Mouse (Mus musculus) layer of hippocampus, adult 18-20 months (tissue): ENCODE measurements at regions not wholly inside any gene's neighbourhood (a gene's known extent, or its start where the extent isn't known, plus 50 kb on each side); places are given as distances from the start of the nearest gene placed in this dataset.
"Not testable (repeated sequence)": the region's sequence is repeated elsewhere in the genome, so short reads cannot be mapped to it uniquely, and the experiment has no call there.

Experiments
- DNase-seq, 2 experiments: peaks; one replicate each; pipeline ENCODE4 v3.0.0; 2022; ENCODE audit warnings: low spot score in 2 of 2

DNA sequence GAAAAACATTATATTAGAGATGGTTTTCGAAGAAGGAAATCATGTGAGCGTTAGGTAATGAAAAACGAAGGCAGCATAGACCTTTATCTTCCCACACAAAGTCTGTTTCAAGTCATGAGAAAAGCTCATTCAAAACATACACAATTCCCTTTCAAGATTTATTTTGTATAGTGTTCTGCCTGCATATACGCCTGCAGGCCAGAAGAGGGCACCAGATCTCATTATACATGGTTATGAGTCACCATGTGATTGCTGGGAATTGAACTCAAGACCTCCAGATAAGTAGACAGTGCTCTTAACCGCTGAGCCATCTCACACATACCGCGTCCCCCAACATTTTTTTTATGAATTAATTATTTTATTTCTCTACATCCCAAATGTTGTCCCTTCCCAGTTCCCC lies 578.3 kb upstream of the Ccdc54 start:
- DNase-seq: no peak

- DNase-seq: no peak
Observed at GRCm38 (mm10) chr16:51160768-51161167, 569.8 kb upstream of the Ccdc54 start.

- DNase-seq: no peak
Observed at GRCm38 (mm10) chr16:51138575-51138974, 547.6 kb upstream of the Ccdc54 start.

DNA sequence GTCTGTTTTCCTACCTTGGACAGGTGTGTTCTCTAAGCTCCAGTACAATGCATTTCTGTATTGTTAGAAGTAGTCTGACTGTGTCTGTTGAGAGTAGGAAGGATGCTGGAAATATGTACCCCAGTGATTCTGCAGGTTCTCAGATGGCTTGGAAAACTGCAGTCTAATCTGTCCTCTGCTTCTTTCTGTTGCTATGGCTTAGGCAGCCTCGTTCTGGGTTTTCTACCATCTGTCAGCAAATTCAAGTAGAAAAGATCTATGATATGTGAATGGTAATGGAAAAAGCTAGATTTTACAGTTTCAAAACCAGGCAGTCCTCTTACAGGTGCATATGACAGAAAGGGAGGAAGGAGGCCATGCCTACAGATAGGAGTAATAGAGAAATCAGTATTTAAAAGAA lies 528.9 kb upstream of the Ccdc54 start:
- DNase-seq: peak; percentile 70 to 83

- DNase-seq: no peak
Observed at GRCm38 (mm10) chr16:51118365-51118764, 527.4 kb upstream of the Ccdc54 start.

DNA sequence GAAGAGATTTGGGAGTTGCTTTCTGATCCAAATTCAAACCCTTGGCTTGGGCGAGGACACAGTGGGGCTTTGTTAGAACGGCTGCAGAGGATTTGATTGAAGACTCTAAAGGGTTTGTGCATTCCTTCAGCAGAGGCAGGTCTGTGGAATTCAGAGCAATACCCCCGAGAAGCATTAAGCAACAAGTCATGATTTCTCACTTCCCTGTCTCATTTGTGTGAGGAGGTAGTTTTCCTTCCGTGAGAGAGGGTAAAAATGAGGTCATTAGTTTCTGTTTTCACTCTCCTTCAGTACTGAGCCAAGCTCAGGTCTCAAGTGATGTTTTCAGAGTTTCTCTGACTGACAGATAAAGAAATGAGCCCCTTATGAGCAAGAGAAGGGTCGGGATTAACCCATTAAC lies 526.9 kb upstream of the Ccdc54 start:
- no peak for DNase-seq

- DNase-seq: no peak
Observed at GRCm38 (mm10) chr16:51109864-51110263, 518.9 kb upstream of the Ccdc54 start.

DNA sequence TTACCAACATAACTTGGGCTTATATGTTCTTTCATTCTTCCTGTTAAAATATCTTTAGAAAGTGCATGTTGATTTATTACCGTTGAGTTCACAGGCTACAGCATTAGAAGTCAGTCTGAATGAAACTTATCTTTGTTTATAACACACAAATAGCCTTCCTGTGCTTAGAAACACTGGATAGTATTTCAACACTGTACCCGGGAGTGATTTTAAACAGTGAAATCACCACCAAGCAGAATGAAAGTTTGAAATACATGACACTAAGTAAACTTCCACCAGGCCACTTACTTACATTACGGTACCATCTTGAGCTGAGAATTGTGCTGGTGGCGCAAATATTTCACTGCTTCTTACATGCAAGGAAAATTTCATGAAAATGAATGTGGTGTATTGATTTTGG lies 516.5 kb upstream of the Ccdc54 start:
- no peak for DNase-seq

DNA sequence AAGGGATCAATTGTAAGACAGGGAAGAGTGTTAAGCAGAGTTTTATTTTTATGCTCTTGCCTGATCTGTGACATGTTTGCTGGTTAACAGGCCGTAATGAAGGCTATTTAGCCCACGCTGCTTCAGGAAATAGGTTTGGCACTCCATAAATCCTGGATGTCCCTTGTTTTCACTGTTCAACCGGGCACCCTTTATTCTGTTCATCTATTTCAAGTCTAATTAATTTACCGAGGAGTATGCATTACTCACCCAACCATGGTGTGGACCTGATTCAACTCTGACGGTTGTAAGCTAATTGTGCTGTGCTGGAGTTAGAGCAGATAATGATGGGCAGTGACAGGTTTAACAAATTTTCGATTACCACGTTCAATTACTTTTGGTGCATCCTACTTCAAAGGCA lies 495.6 kb upstream of the Ccdc54 start:
- no peak for DNase-seq

GRCm38 (mm10) chr16:51080146-51080545 lies 489.2 kb upstream of the Ccdc54 start:
- no peak for DNase-seq

GRCm38 (mm10) chr16:51048650-51049049 lies 457.7 kb upstream of the Ccdc54 start:
- no peak for DNase-seq

DNA sequence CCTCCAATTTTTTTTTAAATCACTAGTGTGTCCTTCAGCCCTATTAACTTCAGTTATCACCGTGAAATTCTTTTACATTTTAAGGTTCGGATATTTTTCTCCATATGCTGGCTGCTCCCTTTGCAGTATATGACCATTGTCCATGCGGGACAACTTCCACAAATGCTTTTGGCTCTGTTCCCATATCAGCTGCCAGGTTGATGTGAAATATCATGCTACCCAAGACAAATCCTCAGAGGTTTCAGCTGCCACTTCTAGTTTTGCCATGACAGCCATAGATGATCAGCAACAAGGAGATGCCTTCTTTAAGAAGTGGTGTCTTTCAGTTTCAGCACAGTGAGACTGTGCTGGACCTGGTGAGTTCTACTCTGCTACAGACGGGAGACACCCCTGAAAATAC lies 457.2 kb upstream of the Ccdc54 start:
- no peak for DNase-seq

DNA sequence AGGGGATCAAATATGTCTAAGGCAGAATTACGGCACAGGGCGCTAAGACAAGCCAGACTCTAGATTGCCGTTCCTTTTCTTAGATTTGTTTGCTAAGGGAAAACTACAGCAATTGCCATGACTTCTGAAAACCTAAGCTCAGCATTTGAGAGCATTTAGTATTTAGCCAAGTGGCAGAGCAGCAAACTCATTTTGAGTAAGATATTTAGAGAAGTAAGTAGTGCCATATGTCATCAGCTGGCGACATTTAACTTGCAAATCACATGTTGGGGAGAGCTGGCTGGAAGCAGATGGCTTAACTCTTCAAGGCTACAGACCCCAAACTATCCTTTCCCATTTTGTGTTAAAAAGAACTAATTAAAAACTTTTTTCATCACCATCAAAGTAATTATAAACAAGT lies 450.4 kb upstream of the Ccdc54 start:
- peak; percentile 6 to 61 for DNase-seq

- no peak for DNase-seq
Observed at GRCm38 (mm10) chr16:51002876-51003275, 411.9 kb upstream of the Ccdc54 start.

GRCm38 (mm10) chr16:50964395-50964794 lies 373.4 kb upstream of the Ccdc54 start:
- no peak for DNase-seq

GRCm38 (mm10) chr16:50944091-50944490 lies 353.1 kb upstream of the Ccdc54 start:
- no peak for DNase-seq

- not testable (repeated sequence) for DNase-seq
Observed at GRCm38 (mm10) chr16:50943581-50943980, 352.6 kb upstream of the Ccdc54 start.

DNA sequence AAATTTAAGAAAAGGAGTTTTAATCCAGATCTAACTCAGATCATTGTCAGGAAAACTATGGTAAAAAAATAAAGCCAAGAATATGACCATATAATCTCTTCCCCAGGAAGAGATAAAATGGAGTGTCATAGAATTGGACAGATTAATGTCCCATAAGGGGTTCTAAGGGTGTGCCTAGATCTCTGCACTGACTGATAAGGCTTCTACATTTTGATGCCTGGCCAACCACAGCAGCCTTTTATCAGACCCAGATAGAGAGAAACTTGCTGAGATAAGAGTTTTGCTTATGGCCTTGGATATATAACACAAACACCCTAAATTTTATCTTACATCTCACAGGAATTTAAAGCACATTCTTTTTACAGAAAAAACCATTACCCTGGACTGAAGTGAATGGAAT lies 351.3 kb upstream of the Ccdc54 start:
- no peak for DNase-seq

DNA sequence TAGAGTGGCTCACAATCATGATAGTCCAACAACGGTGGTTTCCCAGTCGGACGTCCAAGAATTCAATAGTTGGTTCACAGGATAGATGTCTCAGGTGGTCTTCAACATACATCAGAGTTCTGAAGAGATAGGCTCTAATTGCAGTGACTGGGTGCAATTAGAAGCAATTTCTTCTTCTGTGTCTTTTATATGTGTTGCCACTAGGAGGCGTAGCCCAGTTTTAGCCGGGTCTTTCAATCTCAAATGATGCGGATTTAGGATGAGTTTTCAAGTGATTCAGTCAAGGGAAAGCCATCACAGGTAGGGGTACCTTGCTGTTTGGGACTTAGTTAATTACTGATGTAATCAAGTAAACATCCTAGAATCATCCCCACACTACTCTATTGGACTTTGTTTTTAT lies 348.4 kb upstream of the Ccdc54 start:
- DNase-seq: no peak

DNA sequence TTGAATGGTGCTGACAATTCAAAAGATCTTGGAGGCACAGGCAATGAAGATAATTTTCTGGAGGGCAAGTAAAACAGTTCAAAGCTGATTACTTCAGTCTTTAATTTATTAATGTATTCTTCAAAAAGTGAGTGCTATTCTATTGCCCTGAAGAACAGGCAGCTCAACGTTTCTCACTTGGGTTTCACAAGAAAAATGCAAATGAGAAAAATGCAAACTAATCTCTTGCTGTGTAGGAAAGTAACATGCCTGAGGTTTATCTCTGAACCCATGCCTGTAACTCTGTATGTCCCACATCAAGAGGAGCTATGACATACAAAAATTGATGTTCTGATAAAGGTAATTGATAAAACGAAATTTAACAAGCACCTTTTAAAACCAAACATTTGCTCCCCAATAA lies 316.8 kb upstream of the Ccdc54 start:
- no peak for DNase-seq

DNA sequence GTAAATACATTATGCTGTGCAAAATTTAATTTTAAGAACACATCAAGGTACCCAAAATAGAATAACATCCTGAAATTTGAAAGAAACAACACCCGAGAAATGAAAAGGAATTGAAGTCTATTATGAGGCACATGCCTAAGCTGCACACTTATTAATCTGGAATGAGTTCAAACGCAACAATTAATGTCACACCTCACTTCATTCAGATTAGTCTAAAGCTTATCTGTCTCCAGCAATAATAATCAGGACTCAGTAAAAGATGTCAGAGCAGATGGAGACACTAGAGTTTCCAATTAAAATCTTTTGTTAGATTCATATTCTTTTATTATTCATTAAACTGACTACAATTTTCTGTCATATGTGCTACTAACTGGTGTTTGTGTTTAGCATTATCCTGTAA lies 308.2 kb upstream of the Ccdc54 start:
- no peak for DNase-seq

DNA sequence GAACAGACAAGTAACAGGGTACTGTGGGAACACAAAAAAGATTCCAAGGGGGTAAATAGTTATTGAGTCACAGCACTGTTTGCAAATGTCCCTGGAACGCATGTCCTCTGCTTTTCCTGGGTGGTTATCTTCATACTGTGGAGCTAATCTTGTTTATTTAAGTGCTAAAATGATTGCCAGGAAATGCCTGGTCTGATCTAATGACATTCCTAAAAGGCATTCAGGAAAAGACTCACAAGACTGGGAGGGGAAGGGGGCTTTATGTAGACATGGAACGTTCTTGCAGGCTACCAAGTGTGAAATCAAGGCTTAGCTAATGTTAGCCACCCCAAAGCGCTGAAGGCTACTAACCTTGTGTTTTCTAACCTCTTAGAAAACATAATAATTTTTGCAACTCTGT lies 287.0 kb upstream of the Ccdc54 start:
- DNase-seq: no peak

DNA sequence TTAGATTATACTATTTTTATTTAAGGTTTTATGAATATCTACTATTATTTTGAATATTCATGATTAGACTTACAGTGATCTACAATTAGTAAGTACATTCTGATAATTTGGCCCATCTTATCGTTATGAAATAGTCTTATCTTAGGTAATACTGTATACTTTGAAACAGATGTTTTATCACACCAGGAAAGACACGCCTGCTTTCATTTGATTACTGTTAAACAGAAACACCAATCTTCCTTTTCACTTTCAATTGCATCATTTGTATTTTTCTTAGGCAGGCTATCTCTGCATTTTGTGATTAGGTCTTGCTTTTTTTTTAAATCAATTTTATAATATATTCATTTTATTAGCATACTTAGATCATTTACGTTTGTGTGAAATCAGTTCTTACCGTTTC lies 280.4 kb upstream of the Ccdc54 start:
- no peak for DNase-seq

DNA sequence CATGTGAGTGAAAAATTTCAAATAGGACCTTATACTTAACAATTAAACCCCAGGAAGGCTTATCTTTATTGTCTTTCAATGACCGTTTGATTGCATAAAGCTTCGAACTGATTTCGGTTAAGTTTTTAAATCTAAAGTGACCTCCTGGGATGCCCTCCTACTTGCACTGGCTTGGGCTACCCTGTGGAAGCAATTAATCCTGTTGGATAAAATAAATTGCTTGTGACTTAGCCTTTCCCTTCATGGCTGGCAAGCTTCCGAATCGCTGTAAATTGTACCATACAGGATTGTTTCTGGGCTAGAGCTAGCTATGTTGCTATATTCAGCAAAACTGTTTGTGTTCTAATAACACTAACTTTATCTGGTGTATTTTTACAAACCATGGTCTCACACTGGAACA lies 272.6 kb upstream of the Ccdc54 start:
- no peak for DNase-seq
